Mouse (Mus musculus) hindbrain, embryonic 10.5 days (tissue): ENCODE data around the gene Nelfb. TPM values are rescaled to one million over a fixed set of nuclear protein-coding genes. Genes with fewer than 3 reads are reported as not detected.

Experiments used
- DNase-seq: peaks from one replicate; pipeline ENCODE4 v3.0.0-alpha.2; 2017; ENCODE audit warnings: low spot score
- H3K27ac ChIP-seq: fragments of 300-500 bp; sonication (generic); 2 replicates; pipeline ENCODE4 v1.5.1; 2016; ENCODE audit warnings: mild to moderate bottlenecking, moderate library complexity
- H3K27me3 ChIP-seq: fragments of 300-500 bp; sonication (generic); 2 replicates; pipeline ENCODE4 v1.6.1; 2016; ENCODE audit warnings: mild to moderate bottlenecking; ENCODE audit not compliant: poor library complexity, insufficient read depth, severe bottlenecking
- H3K36me3 ChIP-seq: fragments of 300-500 bp; sonication (generic); 2 replicates; pipeline ENCODE4 v1.6.1; 2016; ENCODE audit warnings: mild to moderate bottlenecking, moderate library complexity
- H3K4me1 ChIP-seq: fragments of 300-500 bp; sonication (generic); replicated peaks from 2 replicates; pipeline ENCODE4 v1.6.1; 2016; ENCODE audit warnings: mild to moderate bottlenecking
- H3K4me3 ChIP-seq: fragments of 300-500 bp; sonication (generic); 2 replicates; pipeline ENCODE4 v1.5.1; 2016; ENCODE audit warnings: mild to moderate bottlenecking, moderate library complexity
- H3K9me3 ChIP-seq: fragments of 300-500 bp; sonication (generic); 2 replicates; pipeline ENCODE4 v1.6.1; 2016; ENCODE audit warnings: mild to moderate bottlenecking, moderate library complexity
- WGBS: fragments of 180-500 bp; shearing (Covaris S2); methylation state at CpG from one replicate; pipeline ENCODE4 v1.1.7; 2016; 5-methylcytosine and 5-hydroxymethylcytosine counted together
- polyA plus RNA-seq: library from polyadenylated mRNA; unstranded; fragments of >200 nt; fragmentation: Nextera tagmentation; extraction: Ambion mirVana; gene quantifications from 2 replicates; pipeline ENCODE4 v1.2.1, GENCODE M21; 2016

Gene Nelfb
- polyA plus RNA-seq, 1 experiment from 2014 or later = 123 TPM

DNA sequence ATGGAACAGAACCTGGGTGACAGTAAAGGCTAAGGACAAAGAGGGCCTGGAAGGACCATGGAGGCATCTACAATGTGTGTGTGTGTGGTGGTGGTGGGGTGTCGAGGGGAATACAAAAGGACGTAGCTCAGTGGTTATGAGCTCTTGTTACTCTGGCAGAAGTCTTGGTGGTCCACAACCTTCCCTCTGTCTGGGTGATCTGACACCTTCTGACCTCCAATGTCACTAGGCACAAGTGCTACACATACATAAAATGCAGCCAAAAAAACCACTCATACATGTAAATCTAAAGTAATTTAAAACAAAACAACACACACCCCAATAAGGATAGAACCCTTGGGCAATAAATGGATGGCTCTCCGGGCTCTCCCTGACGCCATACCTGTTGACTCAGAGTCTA, 16.1 kb upstream of the Nelfb start:
- Histone ChIP-seq H3K9me3 (no peaks in the 10 kb centered on the region), H3K36me3 (peaks cover 13% of the 10 kb centered on the region), H3K4me1 (peaks cover 50% of the 10 kb centered on the region), H3K27me3 (peaks cover 18% of the 10 kb centered on the region; the same call in 1 of the 2 replicates), H3K4me3 (no peak overlapping the region), H3K27ac (peak overlapping the region; percentile 64; the same call in 1 of the 2 replicates)
- DNase-seq = no peak
- 90% methylated on average over 4 of the region's 4 CpGs for WGBS

GRCm38 (mm10) chr2:25226864-25227263, 15.6 kb upstream of the Nelfb start:
- H3K9me3 ChIP-seq = no peaks in the 10 kb centered on the region
- DNase-seq = no peak
- H3K4me1 ChIP-seq = peaks cover 47% of the 10 kb centered on the region
- H3K36me3 ChIP-seq = peaks cover 18% of the 10 kb centered on the region
- H3K27me3 ChIP-seq = peaks cover 13% of the 10 kb centered on the region; the same call in 1 of the 2 replicates
- 83% methylated on average over 5 of the region's 5 CpGs for WGBS
- peak overlapping the region; percentile 64 for H3K27ac ChIP-seq
- no peak overlapping the region for H3K4me3 ChIP-seq

DNA sequence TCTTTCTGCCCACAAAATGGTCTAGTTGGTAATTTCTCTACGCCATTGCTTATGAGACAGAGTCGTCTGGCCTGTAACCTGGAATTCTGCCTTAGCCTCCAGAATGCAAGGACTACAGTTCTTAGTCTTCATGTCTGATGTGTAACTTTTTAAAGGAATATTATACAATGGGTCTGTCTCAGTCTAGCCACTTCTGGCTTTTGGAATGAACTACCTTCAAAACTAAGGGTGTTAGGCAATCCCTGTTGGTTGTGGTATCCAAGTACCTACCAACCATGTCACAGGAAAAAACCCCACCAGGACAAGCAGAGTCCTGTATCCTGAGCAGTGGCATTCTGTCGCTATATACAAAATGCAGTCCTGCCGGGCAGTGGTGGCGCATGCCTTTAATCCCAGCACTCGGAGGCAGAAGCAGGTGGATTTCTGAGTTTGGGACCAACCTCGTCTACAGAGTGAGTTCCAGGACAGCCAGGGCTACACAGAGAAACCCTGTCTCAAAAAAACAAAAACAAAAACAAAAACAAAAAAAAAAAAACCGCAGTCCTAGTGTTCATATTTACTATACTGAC, 14.6 kb upstream of the Nelfb start:
- H3K4me3 ChIP-seq = peak overlapping the region; percentile 90
- WGBS = 77% methylated on average over 8 of the region's 8 CpGs
- H3K27ac ChIP-seq = peak overlapping the region; percentile 97
- peaks cover 46% of the 10 kb centered on the region for H3K4me1 ChIP-seq
- no peaks in the 10 kb centered on the region for H3K9me3 ChIP-seq
- peaks cover 27% of the 10 kb centered on the region for H3K36me3 ChIP-seq
- DNase-seq = no peak
- H3K27me3 ChIP-seq = peaks cover 4% of the 10 kb centered on the region; the same call in 1 of the 2 replicates

GRCm38 (mm10) chr2:25224766-25225752, 13.8 kb upstream of the Nelfb start:
- Histone ChIP-seq H3K36me3 (peaks cover 27% of the 10 kb centered on the region), H3K4me3 (peak overlapping the region; percentile 90), H3K9me3 (no peaks in the 10 kb centered on the region), H3K4me1 (peaks cover 46% of the 10 kb centered on the region), H3K27me3 (no peaks in the 10 kb centered on the region), H3K27ac (peak overlapping the region; percentile 97)
- DNase-seq = peak; percentile 99
- 3% methylated on average over 41 of the region's 41 CpGs for WGBS

GRCm38 (mm10) chr2:25224492-25224765, 13.1 kb upstream of the Nelfb start, which contains the start of gene Tubb4b:
Tubb4b (minus strand) TSS chr2:25224702.
- Histone ChIP-seq H3K4me1 (peaks cover 46% of the 10 kb centered on the region), H3K9me3 (no peaks in the 10 kb centered on the region), H3K36me3 (peaks cover 27% of the 10 kb centered on the region), H3K27me3 (no peaks in the 10 kb centered on the region), H3K4me3 (peak within 1 kb of the TSS; percentile 90), H3K27ac (peak within 1 kb of the TSS; percentile 97)
- under 1% methylated on average over 17 of the region's 17 CpGs for WGBS
- no peak for DNase-seq

GRCm38 (mm10) chr2:25223681-25224491, 12.6 kb upstream of the Nelfb start:
- 2% methylated on average over 53 of the region's 53 CpGs for WGBS
- DNase-seq = no peak
- H3K9me3 ChIP-seq = no peaks in the 10 kb centered on the region
- H3K27me3 ChIP-seq = no peaks in the 10 kb centered on the region
- peak overlapping the region; percentile 90 for H3K4me3 ChIP-seq
- peaks cover 45% of the 10 kb centered on the region for H3K4me1 ChIP-seq
- peak overlapping the region; percentile 97 for H3K27ac ChIP-seq
- peaks cover 27% of the 10 kb centered on the region for H3K36me3 ChIP-seq

- peaks cover 27% of the 10 kb centered on the region for H3K36me3 ChIP-seq
- WGBS = 73% methylated on average over 5 of the region's 5 CpGs
- no peak overlapping the region; the same call in 1 of the 2 replicates for H3K4me3 ChIP-seq
- no peaks in the 10 kb centered on the region for H3K27me3 ChIP-seq
- H3K9me3 ChIP-seq = no peaks in the 10 kb centered on the region
- peaks cover 33% of the 10 kb centered on the region for H3K4me1 ChIP-seq
- H3K27ac ChIP-seq = no peak overlapping the region
- DNase-seq = no peak
These were observed 10.1 kb upstream of the Nelfb start for GRCm38 (mm10) chr2:25221331-25221772.

DNA sequence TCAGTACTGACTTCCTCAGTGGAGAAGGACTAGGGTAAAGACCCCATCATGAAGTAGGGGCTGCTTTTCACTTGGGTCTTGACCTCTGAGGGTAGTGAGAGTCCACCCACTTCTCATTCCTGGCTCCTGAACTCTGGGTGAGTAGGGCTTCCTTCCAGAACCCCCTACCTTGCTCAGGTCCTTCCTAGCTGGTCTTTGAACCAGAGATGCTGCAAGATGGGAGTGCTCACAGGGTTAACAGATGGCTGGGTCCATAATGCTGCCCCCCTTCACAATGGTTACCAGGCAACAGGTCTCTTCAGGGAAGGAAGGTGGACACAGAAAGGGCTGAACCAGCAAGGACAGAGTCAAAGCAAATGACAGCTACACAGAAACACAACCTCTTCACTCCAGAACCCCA, 7.2 kb upstream of the Nelfb start, which contains the start of gene Fam166a:
Gene Fam166a, plus strand, starts transcription at position 301 of the 400 bp plus-strand sequence.
- Histone ChIP-seq H3K27ac (no peak within 1 kb of the TSS), H3K27me3 (peaks cover 5% of the 10 kb centered on the region; the same call in 1 of the 2 replicates), H3K36me3 (peaks cover 25% of the 10 kb centered on the region), H3K4me1 (peaks cover 22% of the 10 kb centered on the region), H3K9me3 (no peaks in the 10 kb centered on the region), H3K4me3 (no peak within 1 kb of the TSS)
- DNase-seq = no peak

- Histone ChIP-seq H3K4me3 (no peak overlapping the region), H3K27me3 (peaks cover 13% of the 10 kb centered on the region; the same call in 1 of the 2 replicates), H3K27ac (no peak overlapping the region), H3K36me3 (peaks cover 17% of the 10 kb centered on the region), H3K4me1 (peaks cover 16% of the 10 kb centered on the region), H3K9me3 (no peaks in the 10 kb centered on the region)
- WGBS = 73% methylated on average over 2 of the region's 2 CpGs
- DNase-seq = no peak
These were observed 6.4 kb upstream of the Nelfb start for GRCm38 (mm10) chr2:25217666-25218065.

- H3K4me1 ChIP-seq = peaks cover 32% of the 10 kb centered on the region
- H3K27ac ChIP-seq = no peak within 1 kb of the TSS
- WGBS = 64% methylated on average over 3 of the region's 3 CpGs
- no peaks in the 10 kb centered on the region for H3K36me3 ChIP-seq
- no peak for DNase-seq
- no peak within 1 kb of the TSS for H3K4me3 ChIP-seq
- peaks cover 18% of the 10 kb centered on the region; the same call in 1 of the 2 replicates for H3K27me3 ChIP-seq
- H3K9me3 ChIP-seq = no peaks in the 10 kb centered on the region
These were observed 3.2 kb upstream of the Nelfb start, which contains the start of gene Stpg3 for GRCm38 (mm10) chr2:25214444-25214843. Stpg3 (minus strand) TSS chr2:25214637.

DNA sequence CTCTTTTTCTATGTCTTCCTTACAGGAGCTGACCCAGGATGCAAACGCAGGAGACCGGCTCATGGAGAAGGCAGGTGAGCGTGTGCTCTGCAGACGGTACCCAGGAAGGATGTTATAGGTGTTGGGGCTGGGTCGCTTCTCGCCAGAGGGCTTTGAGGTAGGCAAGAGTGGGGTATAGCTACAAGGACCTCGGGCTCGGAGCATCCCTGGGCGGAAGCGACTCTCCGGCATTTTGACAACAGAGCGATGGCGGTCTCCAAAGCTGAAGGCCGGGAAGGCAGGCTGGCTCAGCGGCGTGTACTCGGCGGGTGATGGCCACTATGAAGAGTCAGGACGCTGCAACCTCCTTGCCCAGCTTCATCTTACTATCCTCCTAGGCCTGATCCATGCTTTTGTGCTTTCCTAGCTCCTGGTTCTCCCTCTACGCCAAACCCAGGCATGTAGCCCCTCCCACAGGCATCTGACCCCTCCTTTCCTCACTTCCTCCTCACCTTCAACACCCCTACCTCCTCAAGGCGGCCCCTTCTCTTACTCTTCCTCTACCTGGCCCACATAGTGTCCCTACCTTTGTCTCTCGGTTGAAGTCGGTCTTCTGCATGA, 2.1 kb upstream of the Nelfb start:
- Histone ChIP-seq H3K27me3 (peaks cover 18% of the 10 kb centered on the region; the same call in 1 of the 2 replicates), H3K9me3 (no peaks in the 10 kb centered on the region), H3K4me1 (peaks cover 28% of the 10 kb centered on the region), H3K4me3 (no peak overlapping the region), H3K36me3 (peaks cover 9% of the 10 kb centered on the region), H3K27ac (no peak overlapping the region)
- 70% methylated on average over 23 of the region's 23 CpGs for WGBS
- no peak for DNase-seq

DNA sequence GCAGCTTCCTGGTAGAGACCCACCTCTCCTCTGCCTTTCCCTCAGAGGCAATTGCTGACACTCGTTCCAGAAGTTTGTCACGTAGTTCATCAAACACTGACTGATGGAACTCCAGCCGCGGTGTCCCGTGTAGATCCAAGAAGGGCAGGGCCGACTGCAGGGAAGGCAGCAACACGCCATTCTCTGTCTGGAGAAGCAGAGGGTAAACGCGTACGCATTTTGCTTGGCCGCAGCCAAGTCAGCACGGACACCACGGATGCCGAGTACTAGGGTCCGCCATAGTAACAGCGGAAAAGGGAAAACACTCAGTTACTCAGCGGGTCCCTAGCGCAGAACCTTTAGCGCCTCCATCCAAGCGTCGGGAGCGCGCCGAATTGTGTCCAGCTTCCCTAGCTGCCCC, 603 bp downstream of the Nelfb start:
- Histone ChIP-seq H3K27me3 (peaks cover 18% of the 10 kb centered on the region; the same call in 1 of the 2 replicates), H3K27ac (peak overlapping the region; percentile 99), H3K36me3 (peaks cover 36% of the 10 kb centered on the region), H3K4me3 (peak overlapping the region; percentile 93), H3K4me1 (peaks cover 27% of the 10 kb centered on the region), H3K9me3 (no peaks in the 10 kb centered on the region)
- WGBS = under 1% methylated on average over 24 of the region's 24 CpGs
- DNase-seq = no peak
